Mouse (Mus musculus) myocyte (in vitro differentiated cells): ENCODE measurements around the gene Frmd4a. TPM values are rescaled to one million over a fixed set of nuclear protein-coding genes. Genes with fewer than 3 reads are reported as not detected.

Source experiments
- H3K27me3 ChIP-seq: one replicate; pipeline ENCODE4 v1.6.1; 2011; ENCODE audit not compliant: control insufficient read depth, insufficient read depth, insufficient read length
- H3K36me3 ChIP-seq: one replicate; pipeline ENCODE4 v1.6.1; 2011; ENCODE audit not compliant: control insufficient read depth, insufficient read depth
- H3K4me2 ChIP-seq: one replicate; pipeline ENCODE4 v1.6.1; 2011; ENCODE audit warnings: low read depth, control low read depth
- H3K4me3 ChIP-seq: one replicate; pipeline ENCODE4 v1.5.1; 2011; ENCODE audit warnings: mild to moderate bottlenecking, control low read depth, moderate library complexity
- H3K79me2 ChIP-seq: one replicate; pipeline ENCODE4 v1.6.1; 2011; ENCODE audit not compliant: control insufficient read depth, insufficient read depth
- H3ac ChIP-seq: one replicate; pipeline ENCODE4 v1.6.1; 2011; ENCODE audit not compliant: control insufficient read depth, insufficient read length
- CEBPB ChIP-seq: IDR thresholded peaks from 2 replicates; pipeline ENCODE4 v1.6.1; 2011; ENCODE audit warnings: mild to moderate bottlenecking, moderate library complexity; ENCODE audit not compliant: poor library complexity, insufficient read depth, severe bottlenecking
- E2F4 ChIP-seq: IDR thresholded peaks from one replicate; pipeline ENCODE4 v1.6.1; 2011; ENCODE audit warnings: mild to moderate bottlenecking, control low read depth, moderate library complexity; ENCODE audit not compliant: insufficient read depth
- MAX ChIP-seq: IDR thresholded peaks from one replicate; pipeline ENCODE4 v1.6.1; 2011; ENCODE audit warnings: low read depth, mild to moderate bottlenecking, control low read depth
- MYOD1 ChIP-seq, 3 experiments: IDR thresholded peaks; one replicate each; pipeline ENCODE4 v1.6.1; 2011; ENCODE audit warnings: control low read depth in 2 of 3, low read depth in 2 of 3, mild to moderate bottlenecking in 2 of 3, moderate library complexity in 1 of 3; ENCODE audit not compliant: insufficient read length in 2 of 3, control insufficient read depth in 1 of 3
- MYOG ChIP-seq, 3 experiments: IDR thresholded peaks; one replicate each; pipeline ENCODE4 v1.6.1; 2011; ENCODE audit warnings: control low read depth in 2 of 3, low read depth in 2 of 3, mild to moderate bottlenecking in 2 of 3; ENCODE audit not compliant: insufficient read length in 2 of 3, control insufficient read depth in 1 of 3, insufficient read depth in 1 of 3
- POLR2A ChIP-seq: IDR thresholded peaks from one replicate; pipeline ENCODE4 v1.6.1; 2011; ENCODE audit warnings: low read depth, mild to moderate bottlenecking, control low read depth, moderate library complexity; ENCODE audit not compliant: insufficient read length
- POLR2AphosphoS2 ChIP-seq: IDR thresholded peaks from one replicate; pipeline ENCODE4 v1.6.1; 2011; ENCODE audit warnings: low read depth, control low read depth; ENCODE audit not compliant: insufficient read length
- REST ChIP-seq: IDR thresholded peaks from one replicate; pipeline ENCODE4 v1.6.1; 2011; ENCODE audit warnings: mild to moderate bottlenecking, control low read depth, moderate library complexity; ENCODE audit not compliant: insufficient read depth, insufficient read length
- SRF ChIP-seq: IDR thresholded peaks from one replicate; pipeline ENCODE4 v1.6.1; 2011; ENCODE audit warnings: low read depth; ENCODE audit not compliant: control insufficient read depth, insufficient read length
- TCF12 ChIP-seq: IDR thresholded peaks from one replicate; pipeline ENCODE4 v1.6.1; 2011; ENCODE audit warnings: mild to moderate bottlenecking, control low read depth; ENCODE audit not compliant: poor library complexity, insufficient read depth, severe bottlenecking
- TCF3 ChIP-seq: IDR thresholded peaks from one replicate; pipeline ENCODE4 v1.6.1; 2011; ENCODE audit warnings: low read depth, control low read depth; ENCODE audit not compliant: insufficient read length
- USF1 ChIP-seq: IDR thresholded peaks from one replicate; pipeline ENCODE4 v1.6.1; 2011; ENCODE audit warnings: low read depth, mild to moderate bottlenecking, control low read depth, moderate library complexity
- polyA plus RNA-seq: library from polyadenylated mRNA; unstranded; fragments of >200 nt; fragmentation: generic; extraction: Trizol; gene quantifications from one replicate; pipeline ENCODE4 v1.2.1, GENCODE M21; 2012; ENCODE audit warnings: missing spikeins

The Frmd4a gene
- polyA plus RNA-seq, 1 experiment = 24.7 TPM

GRCm38 (mm10) chr2:4156511-4156910, 139.0 kb downstream of the Frmd4a start:
- peaks cover 45% of the 10 kb centered on the region for H3K27me3 ChIP-seq
- no peak overlapping the region for H3ac ChIP-seq
- H3K4me3 ChIP-seq = no peak overlapping the region
- H3K36me3 ChIP-seq = no peaks in the 10 kb centered on the region
- TF ChIP-seq MYOG (IDR thresholded peaks at IDR 0.05; ENCODE audit: control insufficient read depth in 1 of 3, insufficient read depth in 1 of 3, insufficient read length in 2 of 3, low read depth in 2 of 3) (no peak), TCF3 (no peak), SRF (no peak), MYOD1 (IDR thresholded peaks at IDR 0.05; ENCODE audit: control insufficient read depth in 1 of 3, insufficient read length in 2 of 3, low read depth in 2 of 3) (no peak), MAX (no peak), POLR2A (no peak), USF1 (no peak), E2F4 (no peak), CEBPB (no peak), POLR2AphosphoS2 (no peak), TCF12 (no peak), REST (no peak)
- no peaks in the 10 kb centered on the region for H3K79me2 ChIP-seq
- no peak overlapping the region for H3K4me2 ChIP-seq

- TF ChIP-seq MAX (no peak), SRF (no peak), MYOG (IDR thresholded peaks at IDR 0.05; ENCODE audit: control insufficient read depth in 1 of 3, insufficient read depth in 1 of 3, insufficient read length in 2 of 3, low read depth in 2 of 3) (no peak), TCF12 (no peak), CEBPB (no peak), POLR2A (no peak), MYOD1 (IDR thresholded peaks at IDR 0.05; ENCODE audit: control insufficient read depth in 1 of 3, insufficient read length in 2 of 3, low read depth in 2 of 3) (no peak), USF1 (no peak), POLR2AphosphoS2 (no peak), REST (no peak), E2F4 (no peak), TCF3 (no peak)
- Histone ChIP-seq H3ac (no peak overlapping the region), H3K27me3 (peaks cover 40% of the 10 kb centered on the region), H3K79me2 (no peaks in the 10 kb centered on the region), H3K4me3 (no peak overlapping the region), H3K4me2 (no peak overlapping the region), H3K36me3 (no peaks in the 10 kb centered on the region)
Observed at GRCm38 (mm10) chr2:4157396-4157795, 139.9 kb downstream of the Frmd4a start.

- no peaks in the 10 kb centered on the region for H3K79me2 ChIP-seq
- H3K4me3 ChIP-seq = no peak overlapping the region
- no peak overlapping the region for H3K4me2 ChIP-seq
- H3K27me3 ChIP-seq = peaks cover 23% of the 10 kb centered on the region
- TF ChIP-seq TCF12 = no peak
- no peak for TF ChIP-seq TCF3
- TF ChIP-seq MAX = no peak
- no peak for TF ChIP-seq REST
- TF ChIP-seq POLR2A = no peak
- TF ChIP-seq MYOG (IDR thresholded peaks at IDR 0.05; ENCODE audit: control insufficient read depth in 1 of 3, insufficient read depth in 1 of 3, insufficient read length in 2 of 3, low read depth in 2 of 3) = no peak
- TF ChIP-seq CEBPB = no peak
- H3ac ChIP-seq = no peak overlapping the region
- no peaks in the 10 kb centered on the region for H3K36me3 ChIP-seq
Observed at GRCm38 (mm10) chr2:4159574-4160203, 142.2 kb downstream of the Frmd4a start.

GRCm38 (mm10) chr2:4166191-4166590, 148.7 kb downstream of the Frmd4a start:
- H3K4me2 ChIP-seq = no peak overlapping the region
- no peak overlapping the region for H3K4me3 ChIP-seq
- TF ChIP-seq SRF (no peak), MAX (no peak), REST (no peak), MYOG (IDR thresholded peaks at IDR 0.05; ENCODE audit: control insufficient read depth in 1 of 3, insufficient read depth in 1 of 3, insufficient read length in 2 of 3, low read depth in 2 of 3) (no peak), MYOD1 (IDR thresholded peaks at IDR 0.05; ENCODE audit: control insufficient read depth in 1 of 3, insufficient read length in 2 of 3, low read depth in 2 of 3) (no peak), CEBPB (no peak), POLR2AphosphoS2 (no peak), E2F4 (no peak), TCF12 (no peak)

GRCm38 (mm10) chr2:4167131-4167530, 149.6 kb downstream of the Frmd4a start:
- TF ChIP-seq USF1 = no peak
- TF ChIP-seq REST = peak; percentile 76
- TF ChIP-seq POLR2AphosphoS2 = no peak
- Histone ChIP-seq H3K27me3 (peaks cover 19% of the 10 kb centered on the region), H3K79me2 (no peaks in the 10 kb centered on the region), H3ac (no peak overlapping the region), H3K4me2 (no peak overlapping the region), H3K4me3 (no peak overlapping the region), H3K36me3 (no peaks in the 10 kb centered on the region)

More at GRCm38 (mm10) chr2:4166191-4166590, 148.7 kb downstream of the Frmd4a start:
- H3ac ChIP-seq = no peak overlapping the region
- peaks cover 19% of the 10 kb centered on the region for H3K27me3 ChIP-seq
- no peaks in the 10 kb centered on the region for H3K36me3 ChIP-seq
- no peaks in the 10 kb centered on the region for H3K79me2 ChIP-seq
